ENCODE assay signal across 9 mouse cellular contexts in the genomic region with DNA sequence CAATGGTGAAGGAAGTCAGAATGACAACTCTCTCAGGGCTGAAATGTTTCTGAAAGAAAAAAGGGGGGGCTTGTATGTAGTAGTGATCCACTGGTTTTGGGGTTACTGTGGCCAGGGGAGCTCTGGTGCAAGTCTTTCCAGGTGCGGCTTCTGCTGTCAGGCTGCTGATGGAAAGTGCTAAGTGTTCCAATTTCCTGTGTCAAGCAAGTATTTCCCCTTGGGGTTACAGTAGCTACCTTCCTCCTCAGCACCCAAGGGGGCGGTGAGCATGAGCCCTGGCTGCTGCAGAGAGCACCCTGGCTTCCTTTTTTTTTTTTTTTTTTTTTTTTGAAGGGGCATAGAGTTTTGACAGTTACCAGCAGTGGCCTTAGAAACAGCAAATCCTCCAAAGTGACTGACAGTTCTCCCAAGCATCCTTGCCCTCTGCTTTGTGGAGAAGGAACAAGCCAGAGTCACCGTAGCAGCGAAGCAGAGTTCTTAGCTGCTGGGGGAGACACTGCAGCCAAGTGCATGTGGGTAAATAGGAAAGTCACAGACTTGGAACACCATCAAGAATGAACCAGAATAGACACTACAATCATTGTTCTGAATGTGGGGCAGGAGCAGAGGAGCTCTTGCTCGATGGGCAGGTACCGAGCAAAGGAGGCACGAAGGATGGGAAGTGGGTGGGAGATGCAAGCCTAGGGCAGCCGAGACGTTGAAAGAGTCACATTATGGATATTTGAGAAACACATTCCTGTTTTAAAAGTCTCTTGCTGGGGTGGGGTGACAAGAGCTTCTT.
DNase-seq lines count a peak whose midpoint lies in the region; ATAC-seq and TF ChIP-seq lines count a peak whose summit lies in the region.
"Had no signal": no experiment of that assay in that cellular context is flagged by ENCODE, and none has a peak within 500 bp of the region (broad histone marks: within the 10 kb centered on the region; RNA-seq: fewer than 3 reads in every experiment).

No protein-coding gene starts in this region.

- peaks cover 2% of the 10 kb centered on the region for H3K4me1 ChIP-seq in liver, embryonic 16.5 days (ENCODE audit: control insufficient read depth, low read depth, low read length)
- peaks cover 20% of the 10 kb centered on the region for H3K4me1 ChIP-seq in liver, embryonic 11.5 days (replicated peaks; ENCODE audit: control insufficient read depth, insufficient read depth, low read length)
- peaks cover 5 to 27% of the 10 kb centered on the region in 2 experiments for H3K4me1 ChIP-seq in heart, embryonic 14.5 days (ENCODE audit: control insufficient read depth in 2 of 2, insufficient read depth in 2 of 2, low read length in 2 of 2)
- H3K4me1 ChIP-seq in stomach, postnatal 0 days (replicated peaks; ENCODE audit: control insufficient read depth, insufficient read depth), result peaks cover 10% of the 10 kb centered on the region
- H3K4me1 ChIP-seq in intestine, embryonic 15.5 days (replicated peaks), result peaks cover 14% of the 10 kb centered on the region

- H3K27me3 ChIP-seq in liver, embryonic 16.5 days (ENCODE audit: control insufficient read depth, insufficient read depth, low read depth, low read length), result no peaks in the 10 kb centered on the region
- no peaks in the 10 kb centered on the region for H3K27me3 ChIP-seq in liver, embryonic 11.5 days (replicated peaks; ENCODE audit: control insufficient read depth, insufficient read depth, low read length)
- H3K27me3 ChIP-seq in heart, embryonic 14.5 days (ENCODE audit: control insufficient read depth, insufficient read depth, low read length), result no peaks in the 10 kb centered on the region
- H3K27me3 ChIP-seq in stomach, postnatal 0 days (ENCODE audit: control insufficient read depth, insufficient read depth, low read length), result no peaks in the 10 kb centered on the region
- H3K27me3 ChIP-seq in intestine, embryonic 15.5 days (replicated peaks), result no peaks in the 10 kb centered on the region
- H3K27me3 ChIP-seq: midbrain, embryonic 12.5 days had no signal

- no peaks in the 10 kb centered on the region for H3K36me3 ChIP-seq in liver, embryonic 16.5 days (ENCODE audit: control insufficient read depth, insufficient read depth)
- no peaks in the 10 kb centered on the region for H3K36me3 ChIP-seq in liver, embryonic 11.5 days (ENCODE audit: control insufficient read depth, insufficient read depth, low read length)
- H3K36me3 ChIP-seq in heart, embryonic 14.5 days (ENCODE audit: control insufficient read depth, insufficient read depth, low read length), result 0 out of 2 replicates have a peak, but pooled peaks cover 4% of the 10 kb centered on the region
- no peaks in the 10 kb centered on the region for H3K36me3 ChIP-seq in stomach, postnatal 0 days (ENCODE audit: control insufficient read depth, insufficient read depth, low read length)
- no peaks in the 10 kb centered on the region for H3K36me3 ChIP-seq in intestine, embryonic 15.5 days
- H3K36me3 ChIP-seq: midbrain, embryonic 12.5 days had no signal

- WGBS in liver, embryonic 16.5 days (ENCODE audit: insufficient replicate concordance), result 64% methylated on average over 9 of the region's 9 CpGs
- WGBS in liver, embryonic 11.5 days, result 82% methylated on average over 9 of the region's 9 CpGs
- WGBS in heart, embryonic 14.5 days, result 60% methylated on average over 9 of the region's 9 CpGs
- WGBS in stomach, postnatal 0 days, result 61% methylated on average over 9 of the region's 9 CpGs
- WGBS in intestine, embryonic 15.5 days, result 81% methylated on average over 9 of the region's 9 CpGs

- H3K9ac ChIP-seq in liver, embryonic 16.5 days (ENCODE audit: low read depth, low read length), result no peak overlapping the region
- no peak overlapping the region for H3K9ac ChIP-seq in liver, embryonic 11.5 days (ENCODE audit: low read depth, low read length)
- 0 out of 2 replicates have a peak overlapping the region, but pooled peaks have one; percentile 30 for H3K9ac ChIP-seq in heart, embryonic 14.5 days (ENCODE audit: low read length)
- H3K9ac ChIP-seq in stomach, postnatal 0 days (ENCODE audit: low read length), result no peak overlapping the region
- H3K9ac ChIP-seq in intestine, embryonic 15.5 days, result no peak overlapping the region
- H3K9ac ChIP-seq: midbrain, embryonic 12.5 days had no signal

- TF ChIP-seq CTCF in gastrocnemius, adult 2 months (IDR thresholded peaks at IDR 0.05), result no peak
- no peak for TF ChIP-seq CTCF in stomach, postnatal 0 days (IDR thresholded peaks at IDR 0.05; ENCODE audit: low read depth)

- H3K4me3 ChIP-seq in gastrocnemius, adult 2 months, result peak overlapping the region; percentile 36
- H3K4me3 ChIP-seq in liver, embryonic 16.5 days (ENCODE audit: low read depth, low read length), result no peak overlapping the region
- H3K4me3 ChIP-seq in liver, embryonic 11.5 days (ENCODE audit: low read depth, low read length), result no peak overlapping the region
- H3K4me3 ChIP-seq in heart, embryonic 14.5 days (ENCODE audit: control insufficient read depth in 1 of 2, insufficient read depth in 1 of 2, low read depth in 1 of 2, low read length in 2 of 2), result no peak overlapping the region
- H3K4me3 ChIP-seq in stomach, postnatal 0 days (ENCODE audit: low read depth, low read length), result no peak overlapping the region
- H3K4me3 ChIP-seq in intestine, embryonic 15.5 days (replicated peaks), result no peak overlapping the region
- H3K4me3 ChIP-seq: midbrain, embryonic 12.5 days had no signal

- ATAC-seq in liver, embryonic 16.5 days (ENCODE audit: low read depth), result no peak
- no peak for ATAC-seq in liver, embryonic 11.5 days (replicated peaks; ENCODE audit: low FRiP score)
- no peak for ATAC-seq in heart, embryonic 14.5 days (ENCODE audit: insufficient number of reproducible peaks, insufficient read depth, low FRiP score, low read depth)
- no peak for ATAC-seq in stomach, postnatal 0 days (ENCODE audit: low FRiP score, low TSS enrichment)
- ATAC-seq in erythroid progenitor cell, adult 5-6 weeks (replicated peaks; ENCODE audit: low FRiP score, poor library complexity, severe bottlenecking), result no peak
- ATAC-seq in intestine, embryonic 15.5 days, result no peak

- no peak for DNase-seq in gastrocnemius, adult 2 months
- no peak for DNase-seq in gastrocnemius, adult 8-10 months (ENCODE audit: low spot score in 2 of 2)
- DNase-seq in liver, embryonic 11.5 days (ENCODE audit: low spot score), result no peak
- DNase-seq in stomach, postnatal 0 days (ENCODE audit: low spot score), result no peak

- no peak for TF ChIP-seq EP300 in stomach, postnatal 0 days (optimal IDR thresholded peaks at IDR 0.05)

- H3K4me2 ChIP-seq in liver, embryonic 16.5 days (ENCODE audit: low read depth, low read length), result no peak overlapping the region
- no peak overlapping the region for H3K4me2 ChIP-seq in liver, embryonic 11.5 days
- H3K4me2 ChIP-seq in heart, embryonic 14.5 days (ENCODE audit: low read length), result no peak overlapping the region
- no peak overlapping the region for H3K4me2 ChIP-seq in stomach, postnatal 0 days (replicated peaks; ENCODE audit: low read depth)
- H3K4me2 ChIP-seq in intestine, embryonic 15.5 days (replicated peaks), result no peak overlapping the region
- H3K4me2 ChIP-seq: midbrain, embryonic 12.5 days had no signal

- H3K9me3 ChIP-seq in liver, embryonic 16.5 days (replicated peaks; ENCODE audit: control insufficient read depth, low read length), result no peaks in the 10 kb centered on the region
- no peaks in the 10 kb centered on the region for H3K9me3 ChIP-seq in liver, embryonic 11.5 days (ENCODE audit: control insufficient read depth, low read length)
- no peaks in the 10 kb centered on the region for H3K9me3 ChIP-seq in heart, embryonic 14.5 days (ENCODE audit: control insufficient read depth, low read length)
- H3K9me3 ChIP-seq in stomach, postnatal 0 days (ENCODE audit: control insufficient read depth, low read length), result no peaks in the 10 kb centered on the region
- no peaks in the 10 kb centered on the region for H3K9me3 ChIP-seq in intestine, embryonic 15.5 days
- H3K9me3 ChIP-seq: midbrain, embryonic 12.5 days had no signal

- peak overlapping the region; percentile 96 for H3K27ac ChIP-seq in gastrocnemius, adult 2 months
- peak overlapping the region; percentile 37; the same call in 1 of the 2 replicates for H3K27ac ChIP-seq in liver, embryonic 16.5 days (ENCODE audit: low read length)
- no peak overlapping the region for H3K27ac ChIP-seq in liver, embryonic 11.5 days (ENCODE audit: low read depth, low read length)
- peak overlapping the region; percentile 18 to 62; a peak in 3 of 4 replicates for H3K27ac ChIP-seq in heart, embryonic 14.5 days (replicated peaks in 1 of 2; ENCODE audit: control insufficient read depth in 1 of 2, insufficient read depth in 1 of 2, low read depth in 2 of 2, low read length in 2 of 2)
- H3K27ac ChIP-seq in stomach, postnatal 0 days (replicated peaks), result peak overlapping the region; percentile 40
- H3K27ac ChIP-seq in intestine, embryonic 15.5 days, result no peak overlapping the region
- H3K27ac ChIP-seq: midbrain, embryonic 12.5 days had no signal

- intact Hi-C loops in gastrocnemius, adult 2 months (cut with DNase I), result no loop called here

Comparison
In these comparisons a context has a peak if more than half of its experiments do, and no peak if none do; other contexts are left out.
1. H3K27ac ChIP-seq: peak in gastrocnemius, adult 2 months (single experiment), liver, embryonic 16.5 days (single experiment), heart, embryonic 14.5 days (2 of 2) and stomach, postnatal 0 days (single experiment); none in liver, embryonic 11.5 days (single experiment) and intestine, embryonic 15.5 days (single experiment).